Mouse (Mus musculus): ENCODE data around the gene Cavin4. TPM values are rescaled to one million over a fixed set of nuclear protein-coding genes. Genes with fewer than 3 reads are reported as not detected.
"Not testable (repeated sequence)": the region's sequence is repeated elsewhere in the genome, so short reads cannot be mapped to it uniquely, and the experiment has no call there.

The Cavin4 gene
- polyA plus RNA-seq, 1 experiment: not detected

DNA sequence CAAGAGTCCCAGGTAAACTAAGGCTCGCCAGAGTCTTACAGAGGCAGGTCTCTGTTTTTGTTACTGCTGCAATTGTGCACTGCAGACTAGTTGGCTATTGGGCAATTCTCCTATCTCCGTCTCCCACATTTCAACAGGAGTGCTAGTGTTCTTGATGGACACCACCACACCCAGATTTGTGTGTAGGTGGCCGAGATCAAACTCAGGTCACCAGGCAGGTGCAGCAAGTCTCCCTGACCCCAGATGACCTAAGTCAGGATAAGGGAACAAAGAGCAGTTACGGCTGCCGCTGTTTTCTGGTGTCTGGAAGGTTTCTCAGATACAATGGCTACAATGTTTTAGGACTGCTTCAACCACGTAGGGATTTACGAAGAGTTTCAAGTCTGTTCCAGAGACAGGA lies 16.9 kb downstream of the Cavin4 start:
- H3K4me1 ChIP-seq (ENCODE audit: control insufficient read depth): peaks cover 3% of the 10 kb centered on the region; the same call in 1 of the 2 replicates
- no peaks in the 10 kb centered on the region for H3K27me3 ChIP-seq (ENCODE audit: control insufficient read depth)
- no peak overlapping the region for H3K4me3 ChIP-seq (replicated peaks)
- H3K9me3 ChIP-seq (ENCODE audit: control insufficient read depth, low read length): no peaks in the 10 kb centered on the region
- H3K36me3 ChIP-seq (ENCODE audit: control insufficient read depth): no peaks in the 10 kb centered on the region
- no peak for TF ChIP-seq TAL1 (IDR thresholded peaks at IDR 0.05; ENCODE audit: low read length)
- TF ChIP-seq GATA1 (IDR thresholded peaks at IDR 0.05; ENCODE audit: low read length): no peak

DNA sequence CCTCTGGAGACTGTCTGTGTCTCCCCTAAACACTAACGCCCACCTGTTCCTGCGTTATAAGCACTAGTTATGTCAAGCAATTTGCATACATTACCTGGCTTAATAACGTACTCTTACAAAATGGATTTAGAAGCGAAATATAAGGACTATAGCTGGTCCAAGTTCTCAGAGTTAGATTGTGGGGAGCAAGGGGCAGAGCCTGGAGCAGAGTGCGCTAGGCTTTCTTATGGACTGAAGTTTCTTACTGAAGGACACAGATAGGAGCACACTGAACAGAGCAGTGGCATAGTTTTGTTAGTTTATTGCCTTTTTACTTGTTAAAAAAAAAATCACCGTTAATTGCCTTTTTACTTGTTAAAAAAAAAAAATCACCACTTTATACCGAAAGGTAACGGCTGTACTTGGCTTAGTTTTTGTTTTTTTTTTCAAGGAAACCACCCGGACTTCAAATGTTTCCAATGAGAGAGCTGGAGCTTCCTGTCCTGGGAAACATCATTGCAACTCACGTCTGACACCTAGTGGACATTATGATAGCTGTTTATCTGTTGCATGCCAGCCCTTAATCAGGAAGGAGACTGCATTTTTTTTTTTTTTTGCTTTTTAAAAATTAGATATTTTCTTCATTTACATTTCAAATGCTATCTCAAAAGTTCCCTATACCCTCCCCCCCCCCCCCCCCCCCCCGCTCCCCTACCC lies 17.5 kb downstream of the Cavin4 start:
- Histone ChIP-seq H3K9me3 (ENCODE audit: control insufficient read depth, low read length) (no peaks in the 10 kb centered on the region), H3K4me1 (ENCODE audit: control insufficient read depth) (peaks cover 3% of the 10 kb centered on the region; the same call in 1 of the 2 replicates), H3K36me3 (ENCODE audit: control insufficient read depth) (no peaks in the 10 kb centered on the region), H3K4me3 (replicated peaks) (no peak overlapping the region), H3K27me3 (ENCODE audit: control insufficient read depth) (no peaks in the 10 kb centered on the region)
- no peak for TF ChIP-seq TAL1 (IDR thresholded peaks at IDR 0.05; ENCODE audit: low read length)
- no peak for TF ChIP-seq GATA1 (IDR thresholded peaks at IDR 0.05; ENCODE audit: low read length)

DNA sequence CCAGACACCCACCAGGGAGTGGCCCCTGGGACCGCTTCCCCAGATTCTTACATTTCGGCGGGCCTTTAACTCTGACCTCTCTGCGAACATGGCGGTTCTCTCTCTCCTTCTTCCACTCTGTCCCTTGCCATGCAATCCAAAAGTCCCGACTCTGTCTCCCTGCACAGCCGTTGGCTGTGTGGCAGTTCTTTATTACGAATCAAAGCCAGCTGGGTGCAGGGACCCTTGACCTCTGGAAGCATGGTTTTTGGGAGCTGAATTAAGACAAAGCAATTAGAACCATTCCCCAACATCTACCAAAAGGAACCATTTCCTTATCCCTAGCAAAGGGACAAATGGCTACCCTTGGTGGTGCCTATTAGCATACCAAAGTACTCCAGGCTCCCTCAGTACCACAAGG lies 19.8 kb downstream of the Cavin4 start:
- no peaks in the 10 kb centered on the region for H3K27me3 ChIP-seq (ENCODE audit: control insufficient read depth)
- H3K9me3 ChIP-seq (ENCODE audit: control insufficient read depth, low read length): no peaks in the 10 kb centered on the region
- no peak overlapping the region for H3K4me3 ChIP-seq (replicated peaks)
- TF ChIP-seq GATA1 (IDR thresholded peaks at IDR 0.05; ENCODE audit: low read length) (no peak), TAL1 (IDR thresholded peaks at IDR 0.05; ENCODE audit: low read length) (no peak)
- H3K36me3 ChIP-seq (ENCODE audit: control insufficient read depth): no peaks in the 10 kb centered on the region
- H3K4me1 ChIP-seq (ENCODE audit: control insufficient read depth): peaks cover 3% of the 10 kb centered on the region; the same call in 1 of the 2 replicates

DNA sequence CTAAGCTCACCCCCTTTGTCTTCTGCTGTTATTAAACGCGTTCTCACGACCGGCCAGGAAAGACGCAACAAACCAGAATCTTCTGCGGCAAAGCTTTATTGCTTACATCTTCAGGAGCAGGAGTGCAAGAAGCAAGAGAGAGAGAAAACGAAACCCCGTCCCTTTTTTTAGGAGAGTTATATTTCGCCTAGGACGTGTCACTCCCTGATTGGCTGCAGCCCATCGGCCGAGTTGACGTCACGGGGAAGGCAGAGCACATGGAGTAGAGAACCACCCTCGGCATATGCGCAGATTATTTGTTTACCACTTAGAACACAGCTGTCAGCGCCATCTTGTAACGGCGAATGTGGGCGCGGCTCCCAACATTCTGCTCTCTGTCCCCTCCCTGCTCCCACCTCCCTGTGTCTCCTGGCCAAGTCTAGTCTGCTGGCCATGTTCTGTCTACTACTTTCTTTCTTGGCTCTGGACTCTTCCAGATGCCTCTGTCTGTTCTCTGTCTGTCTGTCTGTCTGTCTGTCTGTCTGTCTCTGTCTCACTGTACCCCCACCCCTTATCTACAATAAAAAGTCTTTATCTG lies 20.4 kb downstream of the Cavin4 start:
- H3K36me3 ChIP-seq (ENCODE audit: control insufficient read depth); H3K4me1 ChIP-seq (ENCODE audit: control insufficient read depth); H3K9me3 ChIP-seq (ENCODE audit: control insufficient read depth, low read length); H3K4me3 ChIP-seq (replicated peaks); H3K27me3 ChIP-seq (ENCODE audit: control insufficient read depth): not testable (repeated sequence)

DNA sequence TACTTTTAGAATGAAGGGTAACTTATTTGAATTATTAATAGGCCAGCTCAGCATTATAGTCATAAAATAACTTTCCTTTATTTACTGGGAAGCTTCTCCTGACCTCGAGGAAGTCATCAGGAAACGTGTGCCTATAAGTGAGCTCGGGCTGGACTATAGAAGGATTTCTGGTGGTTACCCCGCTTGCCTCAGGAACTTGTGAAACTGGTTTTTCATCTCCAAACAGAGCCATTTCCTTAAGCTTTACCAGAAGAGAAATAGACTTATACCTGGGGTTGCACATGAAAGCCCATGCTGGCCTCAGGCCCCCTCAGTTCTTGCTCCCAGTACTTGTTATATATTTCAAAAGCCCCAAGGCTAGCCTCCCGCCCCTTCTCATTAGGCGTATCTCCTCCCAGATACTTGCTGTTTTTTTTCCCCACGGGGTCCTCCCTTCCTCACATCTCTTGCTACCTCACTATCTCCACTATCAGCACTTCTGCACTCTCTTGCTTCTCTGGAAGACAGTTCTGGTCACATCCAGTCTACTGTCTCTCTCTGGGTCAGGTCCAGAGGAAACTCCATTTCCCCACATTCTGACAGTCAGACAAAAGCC lies 21.4 kb downstream of the Cavin4 start:
- H3K4me1 ChIP-seq (ENCODE audit: control insufficient read depth): peaks cover 3% of the 10 kb centered on the region; the same call in 1 of the 2 replicates
- no peaks in the 10 kb centered on the region for H3K27me3 ChIP-seq (ENCODE audit: control insufficient read depth)
- H3K4me3 ChIP-seq (replicated peaks): no peak overlapping the region
- TF ChIP-seq GATA1 (IDR thresholded peaks at IDR 0.05; ENCODE audit: low read length): no peak
- no peak for TF ChIP-seq TAL1 (IDR thresholded peaks at IDR 0.05; ENCODE audit: low read length)
- H3K9me3 ChIP-seq (ENCODE audit: control insufficient read depth, low read length): no peaks in the 10 kb centered on the region
- no peaks in the 10 kb centered on the region for H3K36me3 ChIP-seq (ENCODE audit: control insufficient read depth)

DNA sequence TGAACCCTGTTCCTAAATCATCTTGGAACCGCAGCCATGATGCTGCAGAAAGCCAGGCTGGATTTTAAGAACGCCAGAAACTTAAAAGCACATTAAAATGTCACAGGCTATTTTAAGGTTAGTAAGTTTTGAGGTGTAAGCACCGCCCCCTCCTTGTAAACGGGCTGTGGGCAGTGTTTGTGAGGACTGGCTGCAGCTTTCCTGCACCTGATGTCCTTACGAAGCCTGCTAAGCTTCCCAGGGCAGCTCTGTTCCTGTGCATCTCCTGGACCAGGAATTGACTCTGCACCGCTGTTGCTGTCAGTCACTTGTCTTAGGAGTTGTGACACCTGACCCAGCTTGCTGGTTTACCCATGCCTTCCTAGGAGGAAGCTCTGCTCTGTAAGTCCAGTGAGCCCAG lies 24.8 kb downstream of the Cavin4 start:
- H3K9me3 ChIP-seq (ENCODE audit: control insufficient read depth, low read length): no peaks in the 10 kb centered on the region
- peaks cover 3% of the 10 kb centered on the region; the same call in 1 of the 2 replicates for H3K4me1 ChIP-seq (ENCODE audit: control insufficient read depth)
- H3K27me3 ChIP-seq (ENCODE audit: control insufficient read depth): no peaks in the 10 kb centered on the region
- H3K36me3 ChIP-seq (ENCODE audit: control insufficient read depth): no peaks in the 10 kb centered on the region
- TF ChIP-seq TAL1 (IDR thresholded peaks at IDR 0.05; ENCODE audit: low read length) (no peak), GATA1 (IDR thresholded peaks at IDR 0.05; ENCODE audit: low read length) (no peak)
- no peak overlapping the region for H3K4me3 ChIP-seq (replicated peaks)

DNA sequence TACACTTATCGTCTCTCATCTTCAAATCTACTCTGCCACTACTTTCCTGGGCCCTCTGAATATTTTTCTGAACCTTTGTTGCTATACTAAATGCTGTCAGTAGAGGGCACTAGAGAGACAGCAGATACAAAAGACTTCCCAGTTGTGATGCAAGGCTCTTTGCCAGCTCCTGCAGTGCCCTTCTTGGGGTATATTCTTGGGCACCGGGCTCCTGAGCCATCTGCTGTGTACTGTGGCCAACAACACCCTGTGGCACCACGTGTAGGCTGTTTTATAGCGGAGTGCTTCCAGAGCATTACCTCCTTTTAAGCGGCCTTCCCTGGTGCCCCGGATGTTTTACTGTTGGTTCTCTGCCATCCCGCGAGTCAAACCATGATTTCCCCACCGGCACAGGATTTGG lies 27.3 kb downstream of the Cavin4 start:
- no peak for TF ChIP-seq GATA1 (IDR thresholded peaks at IDR 0.05; ENCODE audit: low read length)
- no peak for TF ChIP-seq TAL1 (IDR thresholded peaks at IDR 0.05; ENCODE audit: low read length)
- Histone ChIP-seq H3K9me3 (ENCODE audit: control insufficient read depth, low read length) (no peaks in the 10 kb centered on the region), H3K4me1 (ENCODE audit: control insufficient read depth) (no peaks in the 10 kb centered on the region), H3K4me3 (replicated peaks) (no peak overlapping the region), H3K36me3 (ENCODE audit: control insufficient read depth) (no peaks in the 10 kb centered on the region), H3K27me3 (ENCODE audit: control insufficient read depth) (no peaks in the 10 kb centered on the region)

DNA sequence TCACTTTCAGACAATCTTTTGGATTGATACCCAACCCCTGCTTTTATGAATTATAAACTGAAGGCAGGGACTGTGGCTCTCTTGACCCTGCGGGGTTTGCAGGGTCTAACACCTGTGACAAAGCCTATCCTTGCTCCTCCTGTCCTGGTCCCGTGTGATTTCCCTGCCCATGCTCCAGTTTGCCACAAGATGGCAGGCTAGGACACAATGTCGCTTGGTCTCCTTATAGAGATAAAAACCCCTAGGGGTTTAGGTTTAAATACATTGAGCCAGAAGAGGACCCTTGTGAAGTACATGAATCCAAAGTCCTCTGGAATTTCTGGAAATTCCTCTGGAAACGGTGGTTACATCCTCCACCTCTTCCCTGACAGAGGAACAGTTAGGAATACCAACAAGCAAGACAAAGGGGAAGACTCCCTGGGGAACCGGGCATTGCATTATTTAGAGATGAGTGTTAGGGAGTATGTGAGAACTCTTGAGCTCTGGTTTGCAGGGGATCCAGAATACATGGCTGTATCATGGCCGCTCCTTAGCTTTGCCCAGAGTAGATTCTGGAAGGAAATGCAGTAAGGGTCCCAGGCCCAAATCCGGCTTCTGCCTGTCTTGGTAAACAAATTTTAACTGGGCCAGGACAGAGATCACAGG lies 28.6 kb downstream of the Cavin4 start:
- no peak overlapping the region for H3K4me3 ChIP-seq (replicated peaks)
- no peak for TF ChIP-seq TAL1 (IDR thresholded peaks at IDR 0.05; ENCODE audit: low read length)
- TF ChIP-seq GATA1 (IDR thresholded peaks at IDR 0.05; ENCODE audit: low read length): no peak

DNA sequence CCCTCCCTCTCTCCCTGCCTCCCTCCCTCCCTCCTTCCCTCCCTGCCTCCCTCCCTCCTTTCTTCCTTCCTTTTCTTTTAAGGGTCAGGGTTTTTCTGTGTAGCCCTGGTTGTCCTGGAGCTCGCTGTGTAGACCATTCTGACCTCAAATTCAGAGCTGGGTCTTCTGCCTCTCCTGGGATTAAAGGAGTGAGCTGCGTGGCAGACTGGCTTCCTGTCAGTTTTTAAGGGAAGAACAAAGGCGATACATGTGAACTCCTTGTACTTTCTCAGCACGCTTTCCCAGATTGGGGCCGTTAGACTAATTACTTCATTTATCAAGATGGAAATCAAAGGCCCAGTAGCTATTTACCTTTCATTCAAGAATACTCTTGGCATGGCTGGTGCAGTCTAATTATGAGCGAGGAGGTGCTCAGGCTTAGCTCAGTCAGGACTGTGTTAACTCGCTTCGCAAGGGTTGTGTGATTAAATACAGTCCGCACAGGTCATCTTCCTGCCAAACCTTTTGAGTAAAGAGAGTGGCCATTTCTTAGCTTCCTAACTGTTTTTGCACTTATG lies 29.5 kb downstream of the Cavin4 start:
- TF ChIP-seq TAL1 (IDR thresholded peaks at IDR 0.05; ENCODE audit: low read length): no peak
- TF ChIP-seq GATA1 (IDR thresholded peaks at IDR 0.05; ENCODE audit: low read length): no peak
- no peaks in the 10 kb centered on the region for H3K36me3 ChIP-seq (ENCODE audit: control insufficient read depth)
- no peaks in the 10 kb centered on the region for H3K27me3 ChIP-seq (ENCODE audit: control insufficient read depth)
- no peak overlapping the region for H3K4me3 ChIP-seq (replicated peaks)
- H3K4me1 ChIP-seq (ENCODE audit: control insufficient read depth): no peaks in the 10 kb centered on the region
- no peaks in the 10 kb centered on the region for H3K9me3 ChIP-seq (ENCODE audit: control insufficient read depth, low read length)

More for the DNA sequence above, 28.6 kb downstream of the Cavin4 start:
- Histone ChIP-seq H3K36me3 (ENCODE audit: control insufficient read depth) (no peaks in the 10 kb centered on the region), H3K9me3 (ENCODE audit: control insufficient read depth, low read length) (no peaks in the 10 kb centered on the region), H3K4me1 (ENCODE audit: control insufficient read depth) (no peaks in the 10 kb centered on the region), H3K27me3 (ENCODE audit: control insufficient read depth) (no peaks in the 10 kb centered on the region)

All from erythroblast, embryonic 14.5 days (primary cell).